Mouse (Mus musculus) macrophage (primary cell): ENCODE measurements around the gene D1Ertd622e. TPM values are rescaled to one million over a fixed set of nuclear protein-coding genes. Genes with fewer than 3 reads are reported as not detected.

Experiments used
- H3K27ac ChIP-seq: fragments of 350-480 bp; formaldehyde crosslinking; 2 replicates; pipeline ENCODE4 v1.9.0; 2021
- H3K36me3 ChIP-seq: fragments of 350-480 bp; formaldehyde crosslinking; 2 replicates; pipeline ENCODE4 v1.9.0; 2021; ENCODE audit errors: inconsistent target
- H3K4me3 ChIP-seq: fragments of 350-480 bp; formaldehyde crosslinking; 2 replicates; pipeline ENCODE4 v1.9.0; 2021; ENCODE audit errors: inconsistent target
- H3K79me2 ChIP-seq: fragments of 350-480 bp; formaldehyde crosslinking; 2 replicates; pipeline ENCODE4 v1.9.0; 2021; ENCODE audit errors: inconsistent target
- WGBS: methylation state at CpG from one replicate; pipeline ENCODE4 v1.1.7; 2026; ENCODE audit warnings: inconsistent platforms; ENCODE audit not compliant: missing documents; 5-methylcytosine and 5-hydroxymethylcytosine counted together
- polyA plus RNA-seq: library from polyadenylated mRNA; stranded (reverse); fragments of 250-400 nt; gene quantifications from 3 replicates; pipeline ENCODE4 v1.2.4, GENCODE M21; 2018; ENCODE audit warnings: inconsistent platforms

D1Ertd622e gene
- polyA plus RNA-seq, 1 experiment from 2014 or later = 51.1 TPM

DNA sequence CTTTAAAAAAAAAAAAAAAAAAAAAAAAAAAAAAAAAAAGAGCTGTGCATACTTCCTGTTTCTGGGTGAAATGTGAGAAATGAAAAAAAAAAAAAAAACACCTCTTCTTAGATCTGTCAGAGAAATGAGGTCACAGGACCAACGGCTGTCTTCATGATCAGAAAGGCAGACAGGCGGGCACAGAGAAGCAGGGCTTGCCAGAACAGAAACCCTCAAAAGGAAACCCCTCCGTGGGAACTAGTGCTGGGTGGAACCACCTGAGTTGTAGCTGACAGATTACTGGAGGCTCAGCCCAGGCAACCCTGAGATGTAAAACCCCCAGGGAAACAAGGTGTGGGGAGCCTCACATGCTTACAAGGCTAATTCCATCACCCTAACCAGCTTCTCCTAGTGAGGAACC, 81.6 kb downstream of the D1Ertd622e start:
- Histone ChIP-seq H3K79me2 (no peaks in the 10 kb centered on the region), H3K27ac (no peak overlapping the region), H3K4me3 (no peak overlapping the region), H3K36me3 (no peaks in the 10 kb centered on the region)
- WGBS = 13% methylated on average over 3 of the region's 3 CpGs

- Histone ChIP-seq H3K27ac (no peak overlapping the region), H3K4me3 (no peak overlapping the region), H3K36me3 (no peaks in the 10 kb centered on the region), H3K79me2 (no peaks in the 10 kb centered on the region)
- 83% methylated on average over 2 of the region's 3 CpGs for whole genome bisulfite sequencing
These were observed 83.9 kb downstream of the D1Ertd622e start for GRCm38 (mm10) chr1:97578025-97578417.

DNA sequence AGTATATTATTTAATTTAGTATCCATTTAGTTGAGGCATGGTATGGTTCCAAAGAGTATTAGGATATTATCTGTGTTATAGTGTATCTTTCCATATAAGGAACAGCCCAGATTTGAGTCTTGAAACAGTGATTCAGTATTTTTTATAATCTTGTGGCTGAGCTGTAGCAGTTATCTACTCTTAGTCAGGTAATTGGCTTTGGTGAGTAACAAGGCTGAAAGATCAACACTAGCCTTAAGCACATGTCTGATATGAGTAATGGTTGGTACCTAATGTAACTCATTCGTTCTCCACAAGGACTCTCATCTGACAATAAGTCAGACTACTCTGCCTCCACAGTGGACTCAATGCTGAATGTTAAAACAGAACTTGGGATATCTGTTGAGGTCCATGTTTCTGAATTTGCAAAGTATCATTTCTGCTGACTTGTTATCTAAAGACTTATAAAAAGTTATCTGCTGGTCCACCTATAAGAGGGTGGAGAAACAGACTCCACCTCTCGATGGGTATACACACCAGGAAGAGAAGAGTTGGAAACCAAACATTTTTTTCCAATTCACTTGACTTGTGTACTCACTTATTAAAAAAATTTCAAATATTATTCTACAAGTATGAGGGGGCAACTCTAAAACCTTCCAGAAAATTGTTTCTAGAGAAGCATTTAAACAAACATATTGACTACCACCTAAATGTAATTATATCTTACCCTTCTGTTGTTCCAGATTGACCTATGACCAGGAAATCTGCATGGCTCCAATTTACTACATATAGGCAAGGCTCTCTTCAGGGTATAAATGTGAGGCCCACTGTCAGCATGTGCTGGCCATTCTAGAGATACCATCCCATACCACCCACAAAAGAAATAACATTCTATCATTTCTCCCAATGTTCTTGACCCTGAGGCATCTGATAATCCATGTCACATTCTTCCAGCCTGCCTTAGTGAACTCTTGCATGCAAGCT, 84.5 kb downstream of the D1Ertd622e start:
- H3K4me3 ChIP-seq = no peak overlapping the region
- WGBS = 88% methylated on average over 2 of the region's 2 CpGs
- no peaks in the 10 kb centered on the region for H3K79me2 ChIP-seq
- H3K36me3 ChIP-seq = no peaks in the 10 kb centered on the region
- no peak overlapping the region for H3K27ac ChIP-seq

DNA sequence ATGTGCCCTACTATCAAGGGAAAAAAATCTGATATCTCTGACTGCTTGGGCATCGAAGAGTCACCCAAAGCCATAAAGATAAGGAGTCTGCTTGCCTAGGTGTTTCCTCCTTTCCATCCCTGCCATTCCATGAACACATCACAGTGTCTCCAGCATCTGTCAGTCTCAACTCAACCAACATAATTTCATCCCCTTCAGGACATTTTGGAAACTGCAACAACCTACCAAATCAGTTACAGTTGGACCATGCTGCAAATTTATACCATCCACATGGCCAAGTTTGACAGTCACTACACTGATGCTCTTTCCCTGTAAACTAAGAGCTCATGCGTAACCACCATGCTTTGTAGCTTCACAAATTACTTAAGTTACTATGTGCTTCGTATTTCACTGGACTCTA, 85.3 kb downstream of the D1Ertd622e start:
- H3K27ac ChIP-seq = no peak overlapping the region
- no peaks in the 10 kb centered on the region for H3K79me2 ChIP-seq
- H3K4me3 ChIP-seq = no peak overlapping the region
- no peaks in the 10 kb centered on the region for H3K36me3 ChIP-seq
- WGBS = 98% methylated on average over 3 of the region's 3 CpGs

DNA sequence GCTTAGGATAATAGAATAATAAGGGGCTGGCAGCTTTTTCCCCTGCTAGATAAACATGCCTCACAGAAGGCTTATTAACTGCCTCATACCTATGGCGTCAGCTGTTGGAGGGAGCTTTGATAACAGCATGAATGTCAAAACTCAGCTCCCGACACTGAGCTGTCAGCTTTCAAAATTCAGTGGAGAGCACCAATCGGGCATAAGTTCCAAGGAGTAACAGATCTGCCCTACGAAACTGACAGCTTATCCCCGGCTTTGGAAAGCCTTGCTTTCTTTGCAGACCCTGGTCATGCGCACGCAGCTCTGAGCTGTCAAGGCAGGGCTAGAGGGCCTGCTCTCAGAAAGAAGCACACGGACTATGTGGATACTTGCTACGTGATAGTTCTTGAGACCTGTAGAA, 91.1 kb downstream of the D1Ertd622e start:
- no peaks in the 10 kb centered on the region for H3K79me2 ChIP-seq
- 93% methylated on average over 7 of the region's 9 CpGs for WGBS

GRCm38 (mm10) chr1:97567956-97568355, 93.9 kb downstream of the D1Ertd622e start:
- 76% methylated on average over 4 of the region's 4 CpGs for WGBS
- H3K4me3 ChIP-seq = no peak overlapping the region

More for the DNA sequence above, 91.1 kb downstream of the D1Ertd622e start:
- Histone ChIP-seq H3K27ac (no peak overlapping the region), H3K4me3 (no peak overlapping the region), H3K36me3 (no peaks in the 10 kb centered on the region)

GRCm38 (mm10) chr1:97564641-97565040, 97.2 kb downstream of the D1Ertd622e start:
- no peak overlapping the region for H3K27ac ChIP-seq
- 93% methylated on average over 1 of the region's 1 CpGs for WGBS

More at GRCm38 (mm10) chr1:97567956-97568355, 93.9 kb downstream of the D1Ertd622e start:
- Histone ChIP-seq H3K27ac (no peak overlapping the region), H3K79me2 (no peaks in the 10 kb centered on the region), H3K36me3 (no peaks in the 10 kb centered on the region)

DNA sequence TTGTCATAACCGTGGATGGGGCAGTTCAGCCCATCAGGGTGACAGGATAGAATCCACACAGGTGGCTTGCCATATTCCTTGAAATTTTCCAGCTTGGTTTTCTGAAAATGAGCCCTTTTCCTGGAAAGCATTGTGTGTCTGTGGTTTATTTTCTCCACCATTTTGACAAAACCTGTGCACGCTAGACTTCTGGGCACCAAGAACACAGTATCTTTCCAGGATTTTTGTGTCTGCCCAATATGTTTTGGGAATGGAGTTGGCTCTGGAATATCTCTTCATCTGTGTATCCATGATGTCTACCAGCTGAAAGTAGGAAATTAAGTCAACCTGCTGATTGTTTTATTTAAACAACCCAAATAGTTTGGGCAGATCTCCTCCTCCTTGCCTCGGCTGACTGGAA, 99.0 kb downstream of the D1Ertd622e start:
- 90% methylated on average over 3 of the region's 3 CpGs for WGBS
- Histone ChIP-seq H3K4me3 (no peak overlapping the region), H3K27ac (no peak overlapping the region), H3K36me3 (no peaks in the 10 kb centered on the region), H3K79me2 (no peaks in the 10 kb centered on the region)

More at GRCm38 (mm10) chr1:97564641-97565040, 97.2 kb downstream of the D1Ertd622e start:
- H3K36me3 ChIP-seq = no peaks in the 10 kb centered on the region
- no peaks in the 10 kb centered on the region for H3K79me2 ChIP-seq
- no peak overlapping the region for H3K4me3 ChIP-seq

Other genes starting within 250 kb of the D1Ertd622e start
- gene Gin1, start 108.1 kb upstream of the D1Ertd622e start, polyA plus RNA-seq = 6.5 to 10.4 TPM (median 9.3 TPM) in 3 replicates
- 11.0 to 16.7 TPM (median 14.0 TPM) in 3 replicates for gene Ppip5k2, start 108.3 kb upstream of the D1Ertd622e start, polyA plus RNA-seq